Mouse (Mus musculus): ENCODE measurements around the gene Recql5. TPM values are rescaled to one million over a fixed set of nuclear protein-coding genes. Genes with fewer than 3 reads are reported as not detected.
"Not testable (repeated sequence)": the region's sequence is repeated elsewhere in the genome, so short reads cannot be mapped to it uniquely, and the experiment has no call there.

The Recql5 gene
- polyA plus RNA-seq, 1 experiment: 28.7 TPM

DNA sequence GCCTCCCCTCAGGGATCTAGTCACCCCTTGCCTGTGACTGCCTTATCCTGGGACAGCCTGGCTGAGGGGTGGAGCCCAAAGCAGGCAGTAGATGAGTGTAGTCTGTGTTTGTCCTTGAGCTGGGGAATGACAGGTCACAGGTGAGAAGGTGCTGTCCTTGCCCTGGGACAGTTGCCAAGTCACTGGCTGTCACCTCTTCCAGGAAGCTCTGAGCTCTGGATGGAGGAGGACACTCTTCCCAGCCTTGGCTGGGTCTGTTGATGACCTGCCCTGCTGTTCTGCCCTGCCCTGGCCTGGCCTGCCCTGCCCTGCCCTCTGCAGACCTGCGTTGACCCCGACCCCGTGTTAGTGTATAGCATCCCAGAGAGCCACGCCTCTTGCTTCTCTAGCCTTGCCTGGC lies 60.8 kb downstream of the Recql5 start:
- Histone ChIP-seq H3K36me3 (ENCODE audit: control insufficient read depth, insufficient read depth, low read length) (no peaks in the 10 kb centered on the region), H3K27ac (ENCODE audit: insufficient read depth, low read length) (no peak overlapping the region), H3K27me3 (ENCODE audit: control insufficient read depth, insufficient read depth, low read length) (no peaks in the 10 kb centered on the region), H3K4me3 (ENCODE audit: extremely low read depth, insufficient read depth, insufficient read length) (no peak overlapping the region), H3K4me1 (ENCODE audit: control insufficient read depth, insufficient read depth, insufficient read length) (no peaks in the 10 kb centered on the region; the same call in 1 of the 2 replicates)
- WGBS: 94% methylated on average over 4 of the region's 4 CpGs
- no peak for DNase-seq (ENCODE audit: low read depth in 1 of 2, low spot score in 2 of 2)
- no peak for TF ChIP-seq CTCF (IDR thresholded peaks at IDR 0.05; ENCODE audit: extremely low read depth, insufficient read depth, insufficient read length, insufficient replicate concordance)

DNA sequence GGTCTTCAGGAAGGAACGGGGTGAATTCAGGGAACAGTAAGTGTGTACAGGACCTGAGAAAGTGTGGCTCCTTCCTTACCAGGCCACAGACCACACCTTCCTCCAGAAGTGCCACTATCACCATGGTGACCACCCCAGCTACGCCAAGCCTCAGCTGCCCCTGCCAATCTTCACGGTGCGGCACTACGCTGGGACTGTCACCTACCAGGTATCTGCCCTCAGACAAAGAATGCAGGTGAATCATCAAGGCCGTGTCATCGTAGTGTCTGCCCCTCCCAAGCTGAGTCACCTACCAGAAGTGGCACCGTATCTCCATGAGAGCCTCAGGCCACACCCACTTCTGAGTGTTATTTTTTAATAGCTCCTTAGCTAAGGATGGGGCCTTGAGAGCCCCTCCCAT lies 63.9 kb downstream of the Recql5 start:
- Histone ChIP-seq H3K4me3 (ENCODE audit: extremely low read depth, insufficient read depth, insufficient read length) (no peak overlapping the region), H3K27me3 (ENCODE audit: control insufficient read depth, insufficient read depth, low read length) (no peaks in the 10 kb centered on the region), H3K36me3 (ENCODE audit: control insufficient read depth, insufficient read depth, low read length) (no peaks in the 10 kb centered on the region), H3K4me1 (ENCODE audit: control insufficient read depth, insufficient read depth, insufficient read length) (no peaks in the 10 kb centered on the region), H3K27ac (ENCODE audit: insufficient read depth, low read length) (no peak overlapping the region)
- no peak for DNase-seq (ENCODE audit: low read depth in 1 of 2, low spot score in 2 of 2)
- 11% methylated on average over 8 of the region's 8 CpGs for WGBS
- TF ChIP-seq CTCF (IDR thresholded peaks at IDR 0.05; ENCODE audit: extremely low read depth, insufficient read depth, insufficient read length, insufficient replicate concordance): no peak
- TF ChIP-seq POLR2A (IDR thresholded peaks at IDR 0.05; ENCODE audit: low read depth, low read length): no peak

DNA sequence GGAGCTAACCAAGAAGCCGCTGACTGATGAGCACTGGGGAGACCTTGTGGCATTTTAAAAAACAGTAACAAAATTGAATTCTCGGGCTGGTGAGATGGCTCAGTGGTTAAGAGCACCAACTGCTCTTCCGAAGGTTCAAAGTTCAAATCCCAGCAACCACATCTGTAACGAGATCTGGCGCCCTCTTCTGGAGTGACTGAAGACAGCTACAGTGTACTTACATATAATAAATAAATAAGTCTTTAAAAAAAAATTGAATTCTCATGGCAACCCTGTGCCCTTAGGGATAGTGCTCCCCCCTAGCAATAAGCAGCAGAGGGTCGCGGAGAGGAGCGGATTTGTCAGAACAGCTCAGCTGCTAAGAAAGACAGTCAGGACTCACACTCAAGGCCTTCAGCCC lies 69.4 kb downstream of the Recql5 start:
- Histone ChIP-seq H3K27me3 (ENCODE audit: control insufficient read depth, insufficient read depth, low read length) (peaks cover 9% of the 10 kb centered on the region), H3K36me3 (ENCODE audit: control insufficient read depth, insufficient read depth, low read length) (no peaks in the 10 kb centered on the region), H3K4me3 (ENCODE audit: extremely low read depth, insufficient read depth, insufficient read length) (no peak overlapping the region), H3K4me1 (ENCODE audit: control insufficient read depth, insufficient read depth, insufficient read length) (peaks cover 6% of the 10 kb centered on the region; the same call in 1 of the 2 replicates), H3K27ac (ENCODE audit: insufficient read depth, low read length) (no peak overlapping the region)
- TF ChIP-seq CTCF (IDR thresholded peaks at IDR 0.05; ENCODE audit: extremely low read depth, insufficient read depth, insufficient read length, insufficient replicate concordance): no peak
- no peak for TF ChIP-seq POLR2A (IDR thresholded peaks at IDR 0.05; ENCODE audit: low read depth, low read length)
- no peak for DNase-seq (ENCODE audit: low read depth in 1 of 2, low spot score in 2 of 2)
- WGBS: 83% methylated on average over 8 of the region's 8 CpGs

DNA sequence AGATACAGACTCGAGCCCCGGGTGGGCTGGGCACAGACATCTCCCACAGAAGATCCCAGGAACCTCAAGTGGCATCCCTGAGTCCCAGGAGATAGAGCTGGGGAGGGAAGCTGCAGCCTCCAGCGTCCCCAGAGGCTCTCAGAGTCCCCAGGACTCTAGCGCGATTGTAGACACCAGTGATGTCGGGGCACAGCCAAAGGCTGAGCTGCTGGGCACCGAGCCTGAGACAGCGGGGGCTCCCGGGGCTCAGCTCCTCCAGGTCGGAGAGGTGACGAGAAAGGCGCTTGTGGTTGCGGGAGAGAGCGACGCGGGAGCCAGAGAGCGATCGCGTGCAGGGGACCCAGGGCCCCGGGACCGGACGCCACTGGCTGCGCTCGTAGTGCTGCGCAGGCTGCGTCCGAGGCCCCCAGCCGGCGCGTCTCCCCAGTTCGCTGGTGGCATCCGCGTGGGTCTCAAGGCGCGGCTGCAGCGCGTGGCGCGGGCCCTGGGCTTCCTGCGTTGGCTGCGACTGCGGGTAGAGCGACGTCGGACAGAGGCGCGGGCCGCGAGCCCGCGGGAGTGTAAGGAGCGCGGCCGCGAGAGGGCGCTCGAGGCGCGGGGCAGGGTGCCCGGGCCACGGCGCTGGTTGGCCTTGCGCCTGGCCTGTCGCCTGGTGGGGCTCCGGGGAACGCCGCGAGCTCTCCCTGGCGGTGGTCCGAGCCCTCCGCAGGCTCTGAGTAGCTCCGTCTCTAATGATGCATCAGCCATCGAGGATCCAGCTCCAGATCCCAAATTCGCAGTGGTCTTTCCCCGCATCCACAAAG lies 73.9 kb downstream of the Recql5 start:
- TF ChIP-seq CTCF (IDR thresholded peaks at IDR 0.05; ENCODE audit: extremely low read depth, insufficient read depth, insufficient read length, insufficient replicate concordance) (peak; percentile 83), POLR2A (IDR thresholded peaks at IDR 0.05; ENCODE audit: low read depth, low read length) (no peak)
- H3K4me3 ChIP-seq (ENCODE audit: extremely low read depth, insufficient read depth, insufficient read length): peak overlapping the region; percentile 41; the same call in 1 of the 2 replicates
- H3K27ac ChIP-seq (ENCODE audit: insufficient read depth, low read length): no peak overlapping the region
- peak; percentile 71 to 83 for DNase-seq (ENCODE audit: low read depth in 1 of 2, low spot score in 2 of 2)
- peaks cover 13% of the 10 kb centered on the region for H3K4me1 ChIP-seq (ENCODE audit: control insufficient read depth, insufficient read depth, insufficient read length)
- 2% methylated on average over 73 of the region's 75 CpGs for whole genome bisulfite sequencing
- peaks cover 5% of the 10 kb centered on the region for H3K36me3 ChIP-seq (ENCODE audit: control insufficient read depth, insufficient read depth, low read length)
- peaks cover 20% of the 10 kb centered on the region for H3K27me3 ChIP-seq (ENCODE audit: control insufficient read depth, insufficient read depth, low read length)

DNA sequence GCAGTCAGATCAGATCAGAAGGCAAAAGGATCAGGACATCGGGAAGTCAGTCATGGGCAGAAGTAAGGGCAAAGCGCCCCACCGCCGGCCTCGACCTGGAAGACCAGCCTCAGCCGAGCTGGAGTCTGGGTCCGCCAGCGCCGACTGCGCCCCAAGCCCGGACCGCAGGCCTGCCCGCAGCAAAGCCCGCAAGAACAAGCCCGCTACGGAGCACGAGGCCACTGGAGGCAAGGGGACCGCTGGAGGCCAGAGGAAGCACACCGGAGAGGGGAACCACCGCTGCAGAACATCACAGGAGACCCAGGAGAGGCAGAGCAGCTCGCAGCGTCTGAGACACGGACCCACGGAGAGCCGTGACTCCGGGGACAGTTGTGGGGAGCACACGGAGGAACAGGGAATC lies 74.9 kb downstream of the Recql5 start, which contains the start of gene Myo15b:
Gene Myo15b (plus strand): TSS at position 53 of the 400 bp plus-strand sequence.
- TF ChIP-seq CTCF (IDR thresholded peaks at IDR 0.05; ENCODE audit: extremely low read depth, insufficient read depth, insufficient read length, insufficient replicate concordance) (no peak), POLR2A (IDR thresholded peaks at IDR 0.05; ENCODE audit: low read depth, low read length) (no peak)
- 11% methylated on average over 27 of the region's 27 CpGs for WGBS

DNA sequence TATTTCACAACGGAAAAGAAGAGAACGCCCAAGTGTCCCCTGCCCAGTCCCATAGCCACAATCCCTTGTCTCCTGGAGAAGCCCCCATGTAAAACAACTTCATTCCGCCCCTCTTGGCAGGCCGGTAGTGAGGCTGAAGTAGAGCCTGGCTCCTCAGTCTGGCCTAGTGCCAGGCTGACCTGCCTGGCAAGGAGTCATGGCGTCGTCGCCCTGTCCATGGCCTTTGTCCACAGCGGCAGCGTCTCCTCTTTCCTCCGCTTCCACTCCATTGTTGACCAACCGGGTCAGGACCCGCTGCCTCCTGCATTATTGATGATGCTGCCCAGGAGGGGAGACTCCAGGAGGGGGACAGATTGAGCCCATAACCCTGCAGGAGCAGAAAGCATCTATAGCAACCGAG lies 75.3 kb downstream of the Recql5 start:
- Histone ChIP-seq H3K4me3 (ENCODE audit: extremely low read depth, insufficient read depth, insufficient read length) (no peak overlapping the region), H3K36me3 (ENCODE audit: control insufficient read depth, insufficient read depth, low read length) (peaks cover 18% of the 10 kb centered on the region), H3K27ac (ENCODE audit: insufficient read depth, low read length) (no peak overlapping the region), H3K27me3 (ENCODE audit: control insufficient read depth, insufficient read depth, low read length) (peaks cover 20% of the 10 kb centered on the region), H3K4me1 (ENCODE audit: control insufficient read depth, insufficient read depth, insufficient read length) (peaks cover 13% of the 10 kb centered on the region)
- 85% methylated on average over 13 of the region's 13 CpGs for WGBS
- DNase-seq (ENCODE audit: low read depth in 1 of 2, low spot score in 2 of 2): no peak
- TF ChIP-seq CTCF (IDR thresholded peaks at IDR 0.05; ENCODE audit: extremely low read depth, insufficient read depth, insufficient read length, insufficient replicate concordance) (no peak), POLR2A (IDR thresholded peaks at IDR 0.05; ENCODE audit: low read depth, low read length) (no peak)

More for the DNA sequence above, 74.9 kb downstream of the Recql5 start, which contains the start of gene Myo15b:
- no peak within 1 kb of the TSS for H3K27ac ChIP-seq (ENCODE audit: insufficient read depth, low read length)
- H3K27me3 ChIP-seq (ENCODE audit: control insufficient read depth, insufficient read depth, low read length): peaks cover 20% of the 10 kb centered on the region
- H3K4me1 ChIP-seq (ENCODE audit: control insufficient read depth, insufficient read depth, insufficient read length): peaks cover 13% of the 10 kb centered on the region
- H3K4me3 ChIP-seq (ENCODE audit: extremely low read depth, insufficient read depth, insufficient read length): peak within 1 kb of the TSS; percentile 41; the same call in 1 of the 2 replicates
- H3K36me3 ChIP-seq (ENCODE audit: control insufficient read depth, insufficient read depth, low read length): peaks cover 14% of the 10 kb centered on the region
- no peak for DNase-seq (ENCODE audit: low read depth in 1 of 2, low spot score in 2 of 2)

DNA sequence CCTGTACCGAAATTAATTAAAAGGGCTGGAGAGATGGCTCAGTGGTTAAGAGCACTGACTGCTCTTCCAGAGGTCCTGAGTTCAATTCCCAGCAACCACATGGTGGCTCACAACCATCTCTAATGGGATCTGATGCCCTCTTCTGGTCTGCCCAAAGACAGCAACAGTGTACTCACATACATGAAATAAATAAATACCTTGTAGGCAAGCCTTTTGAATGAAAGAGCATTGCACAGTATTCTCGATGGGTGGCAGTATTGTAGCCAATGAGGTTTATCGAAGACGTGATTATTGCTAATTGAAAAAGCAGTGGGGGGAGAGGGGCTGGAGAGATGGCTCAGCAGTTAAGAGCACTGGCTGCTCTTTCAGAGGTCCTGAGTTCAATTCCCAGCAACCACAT lies 76.1 kb downstream of the Recql5 start:
- H3K27ac ChIP-seq (ENCODE audit: insufficient read depth, low read length); DNase-seq (ENCODE audit: low read depth in 1 of 2, low spot score in 2 of 2); H3K4me3 ChIP-seq (ENCODE audit: extremely low read depth, insufficient read depth, insufficient read length): not testable (repeated sequence)
- 91% methylated on average over 4 of the region's 4 CpGs for WGBS
- H3K4me1 ChIP-seq (ENCODE audit: control insufficient read depth, insufficient read depth, insufficient read length): peaks cover 13% of the 10 kb centered on the region
- H3K36me3 ChIP-seq (ENCODE audit: control insufficient read depth, insufficient read depth, low read length): peaks cover 21% of the 10 kb centered on the region
- H3K27me3 ChIP-seq (ENCODE audit: control insufficient read depth, insufficient read depth, low read length): peaks cover 20% of the 10 kb centered on the region
